Comparison of ENCODE assay signal across 13 mouse cellular contexts in genomic region chr1:80746195-80746594, GRCm38 (mm10). TPM values are rescaled to one million over a fixed set of nuclear protein-coding genes. Genes with fewer than 3 reads are reported as not detected.
DNase-seq lines count a peak whose midpoint lies in the region; ATAC-seq lines count a peak whose summit lies in the region.
"Had no signal": no experiment of that assay in that cellular context is flagged by ENCODE, and none has a peak within 500 bp of the region (broad histone marks: within the 10 kb centered on the region; RNA-seq: fewer than 3 reads in every experiment).

No protein-coding gene starts in this region.

- DNase-seq in CD8-positive naive resting alpha-beta T cell, adult 2 months (ENCODE audit: low read depth in 2 of 2, low spot score in 2 of 2), result peak; percentile 63 to 65
- DNase-seq in natural killer cell, adult 2 months (ENCODE audit: low spot score in 2 of 2), result peak; percentile 57 to 65
- DNase-seq in thymus, postnatal 36 days, result peak; percentile 33 to 50
- no peak for DNase-seq in kidney, postnatal 36 days
- no peak for DNase-seq in embryo, embryonic 9.5 days (ENCODE audit: extremely low spot score)
- no peak for DNase-seq in adipocyte (ENCODE audit: low spot score)
- DNase-seq: cerebellum, adult 8-10 months; gastrocnemius, postnatal 14 days; heart, postnatal 10 days; kidney, adult 18-20 months; kidney, postnatal 10 days; lung, postnatal 10 days had no signal

- ATAC-seq in hematopoietic stem cell, adult 5-6 weeks (replicated peaks in 1 of 2; ENCODE audit: insufficient read depth in 1 of 2, low FRiP score in 2 of 2, low TSS enrichment in 1 of 2, low read depth in 1 of 2, poor library complexity in 2 of 2, severe bottlenecking in 2 of 2), result peak; percentile 37 to 69

RNA-seq across cellular contexts. Expression of gene Dock10, which starts 12.1 kb away (rescaled TPM):
- total RNA-seq in hematopoietic stem cell, adult 5-6 weeks (2017), result 113 and 138 TPM in 2 replicates

Comparison
In these comparisons a context has a peak if more than half of its experiments do, and no peak if none do; other contexts are left out.
1. DNase-seq: peak in CD8-positive naive resting alpha-beta T cell, adult 2 months (2 of 2), natural killer cell, adult 2 months (2 of 2) and thymus, postnatal 36 days (2 of 2); none in kidney, postnatal 36 days (0 of 2), embryo, embryonic 9.5 days (single experiment) and adipocyte (single experiment).